In the genomic region with DNA sequence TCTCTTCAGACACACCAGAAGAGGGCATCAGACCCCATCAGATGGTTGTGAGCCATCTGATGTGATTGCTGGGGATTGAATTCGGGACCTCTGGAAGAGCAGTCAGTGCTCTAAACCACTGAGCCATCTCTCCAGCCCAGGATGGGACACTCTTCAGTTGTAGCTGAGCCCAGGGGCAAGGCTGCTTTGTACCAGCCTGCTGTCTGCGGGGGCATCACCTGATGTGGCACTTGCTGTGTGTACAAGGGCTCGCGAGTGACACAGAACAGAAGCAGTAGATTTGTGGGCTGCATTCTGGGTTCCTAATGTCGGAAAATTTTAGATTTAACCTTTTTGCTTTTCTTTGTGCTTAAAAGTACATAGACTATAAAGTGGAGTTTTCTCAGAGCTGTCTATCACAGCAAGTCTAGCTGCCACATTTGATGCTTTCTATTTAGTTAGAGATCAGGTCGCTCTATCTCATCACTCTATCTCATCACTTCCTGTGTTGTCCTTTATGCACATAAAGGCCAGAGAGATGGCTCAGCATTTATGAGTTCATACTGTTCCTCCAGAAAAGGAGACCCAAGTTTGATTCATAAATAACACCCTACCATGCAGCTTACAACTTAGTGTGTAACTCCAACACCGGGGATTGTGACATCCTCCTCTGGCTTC, we compare ENCODE assay signal across 13 mouse cellular contexts.
"Had no signal": no experiment of that assay in that cellular context is flagged by ENCODE, and none has a peak within 500 bp of the region (broad histone marks: within the 10 kb centered on the region; RNA-seq: fewer than 3 reads in every experiment).

No protein-coding gene starts in this region.

- H3K36me3 ChIP-seq: midbrain, embryonic 10.5 days; midbrain, embryonic 13.5 days; neural tube, embryonic 13.5 days had no signal

- H3K9ac ChIP-seq: liver, embryonic 13.5 days; lung, embryonic 14.5 days; midbrain, embryonic 13.5 days; neural tube, embryonic 13.5 days had no signal

- H3K4me2 ChIP-seq: liver, embryonic 13.5 days; lung, embryonic 14.5 days; midbrain, embryonic 13.5 days; neural tube, embryonic 13.5 days had no signal

- ATAC-seq: lung, postnatal 0 days; midbrain, embryonic 13.5 days had no signal

- H3K27ac ChIP-seq: kidney, postnatal 0 days; layer of hippocampus, adult 2 months; liver, embryonic 13.5 days; macrophage; midbrain, embryonic 10.5 days; midbrain, embryonic 13.5 days; neural tube, embryonic 13.5 days had no signal

- DNase-seq: kidney, adult 2 months; layer of hippocampus, adult 9-11 months; liver, embryonic 13.5 days; lung, embryonic 14.5 days; thymus, adult 2 months; thymus, postnatal 25 days had no signal

- H3K4me1 ChIP-seq: midbrain, embryonic 13.5 days had no signal

- H3K4me3 ChIP-seq: layer of hippocampus, adult 2 months; liver, embryonic 13.5 days; midbrain, embryonic 10.5 days; midbrain, embryonic 13.5 days; neural tube, embryonic 13.5 days had no signal

- H3K27me3 ChIP-seq: liver, embryonic 13.5 days; neural tube, embryonic 13.5 days had no signal

- H3K9me3 ChIP-seq: liver, embryonic 13.5 days; midbrain, embryonic 10.5 days; midbrain, embryonic 13.5 days; neural tube, embryonic 13.5 days had no signal
